Mouse (Mus musculus) lung, postnatal 10 days (tissue): ENCODE results near the gene Anks3.

ENCODE experiments used
- DNase-seq: peaks from one replicate; pipeline ENCODE4 v3.0.0; 2021

Gene Anks3

DNA sequence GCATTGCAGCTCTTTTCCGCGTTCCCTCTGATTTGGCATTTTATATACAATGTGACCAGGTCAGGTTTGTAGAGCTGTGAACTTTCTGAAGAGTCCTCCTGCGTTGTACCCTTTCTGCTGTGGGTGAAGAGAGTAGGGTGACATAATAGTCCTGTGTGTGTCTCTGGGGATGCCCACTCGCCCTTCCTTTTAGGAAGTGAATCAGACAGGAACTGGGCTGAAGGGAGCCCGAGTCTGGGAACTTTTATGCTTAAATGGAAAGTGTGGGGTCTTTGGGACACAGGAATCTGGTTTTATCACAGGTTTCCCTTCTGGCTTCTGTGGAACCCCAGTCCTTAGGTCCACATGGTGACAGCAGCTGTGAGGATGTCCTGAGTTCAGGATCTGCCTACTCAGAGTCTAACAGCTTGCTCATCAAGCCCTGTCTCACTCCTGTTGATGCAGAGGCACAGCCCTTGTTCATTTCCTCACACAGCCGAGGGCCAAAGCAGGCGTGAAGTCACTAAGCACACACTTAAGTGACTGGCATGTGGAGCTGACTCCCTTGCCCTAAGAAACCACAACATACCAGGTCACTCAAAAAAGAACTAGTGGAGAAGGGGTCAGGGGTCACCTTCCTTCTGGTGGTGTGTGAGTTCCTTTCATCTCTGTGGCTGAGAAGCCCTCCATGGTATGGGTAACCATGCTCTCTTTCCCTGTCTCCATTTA is 69.7 kb downstream of the Anks3 start:
- peak; percentile 51 for DNase-seq

DNA sequence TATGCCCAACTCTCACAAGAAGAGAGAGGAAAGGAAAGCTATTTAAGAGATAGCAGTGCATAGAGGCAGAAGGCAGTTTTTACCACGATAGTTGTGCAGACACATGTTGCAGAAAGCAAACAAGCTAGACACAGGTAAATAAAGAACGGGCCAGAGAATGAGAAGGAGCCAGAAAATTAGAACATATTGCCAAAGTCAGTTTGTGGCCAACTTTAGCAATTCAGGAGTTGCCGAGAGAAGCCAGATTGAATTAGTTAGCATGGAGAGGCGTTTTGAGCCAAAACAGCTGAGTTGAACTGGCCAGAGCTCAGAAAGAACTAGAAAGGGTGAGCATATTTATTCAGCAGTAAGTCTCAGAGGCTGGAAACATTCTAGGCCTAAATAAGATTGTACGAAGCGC is 71.8 kb downstream of the Anks3 start:
- DNase-seq, result no peak
